ENCODE assay signal across 15 mouse cellular contexts in genomic region chr14:30553185-30553584, GRCm38 (mm10). TPM values are rescaled to one million over a fixed set of nuclear protein-coding genes. Genes with fewer than 3 reads are reported as not detected.
DNase-seq lines count a peak whose midpoint lies in the region; ATAC-seq and TF ChIP-seq lines count a peak whose summit lies in the region.
"Had no signal": no experiment of that assay in that cellular context is flagged by ENCODE, and none has a peak within 500 bp of the region (broad histone marks: within the 10 kb centered on the region; RNA-seq: fewer than 3 reads in every experiment).

No protein-coding gene starts in this region.

- TF ChIP-seq POLR2A in bone marrow, adult 2 months (IDR thresholded peaks at IDR 0.05; ENCODE audit: borderline replicate concordance, control insufficient read depth, low read depth, low read length), result no peak

- H3K9me3 ChIP-seq in liver, embryonic 13.5 days (replicated peaks), result no peaks in the 10 kb centered on the region
- H3K9me3 ChIP-seq: heart, embryonic 12.5 days; midbrain, embryonic 10.5 days had no signal

- peak overlapping the region; percentile 36 for H3K4me3 ChIP-seq in bone marrow, adult 2 months (replicated peaks; ENCODE audit: control insufficient read depth, low read depth, low read length)
- H3K4me3 ChIP-seq in liver, embryonic 13.5 days (replicated peaks), result no peak overlapping the region
- H3K4me3 ChIP-seq: heart, embryonic 12.5 days; midbrain, embryonic 10.5 days had no signal

- intact Hi-C loops in heart, postnatal 10 days (cut with DNase I), result no loop called here

- no peak for TF ChIP-seq CTCF in bone marrow, adult 2 months (IDR thresholded peaks at IDR 0.05; ENCODE audit: control insufficient read depth, insufficient read depth, low read length)

- DNase-seq in kidney, postnatal 10 days, result peak; percentile 11
- no peak for DNase-seq in kidney, postnatal 14 days
- no peak for DNase-seq in liver, embryonic 13.5 days
- no peak for DNase-seq in cerebellum, postnatal 36 days
- DNase-seq in heart, postnatal 10 days, result no peak
- DNase-seq: cerebellum, adult 9-11 months; gastrocnemius, postnatal 36 days; heart, postnatal 4 days; thymus, adult 18-20 months had no signal

- H3K36me3 ChIP-seq in liver, embryonic 13.5 days, result peaks cover 45% of the 10 kb centered on the region

- ATAC-seq in liver, embryonic 13.5 days (ENCODE audit: low read depth), result no peak
- ATAC-seq in megakaryocyte progenitor cell, adult 5-6 weeks (replicated peaks; ENCODE audit: poor library complexity), result peak; percentile 40
- ATAC-seq: CD4-positive, CD25-positive, alpha-beta regulatory T cell, adult 4 months had no signal

- peak overlapping the region; percentile 3; the same call in 1 of the 2 replicates for H3K4me2 ChIP-seq in liver, embryonic 13.5 days
- H3K4me2 ChIP-seq: heart, embryonic 12.5 days had no signal

- H3K9ac ChIP-seq in liver, embryonic 13.5 days, result 0 out of 2 replicates have a peak overlapping the region, but pooled peaks have one; percentile 15
- H3K9ac ChIP-seq: heart, embryonic 12.5 days; liver, embryonic 14.5 days had no signal

- no peaks in the 10 kb centered on the region for H3K27me3 ChIP-seq in liver, embryonic 13.5 days
- H3K27me3 ChIP-seq: heart, embryonic 12.5 days had no signal

- WGBS in bone marrow, adult 2 months, result 42% methylated on average over 4 of the region's 4 CpGs
- 83% methylated on average over 4 of the region's 4 CpGs for WGBS in liver, embryonic 13.5 days (ENCODE audit: insufficient replicate concordance)

- H3K27ac ChIP-seq in bone marrow, adult 2 months (ENCODE audit: control insufficient read depth, insufficient read depth, low read depth, low read length, poor library complexity), result peak overlapping the region; percentile 79
- H3K27ac ChIP-seq in liver, embryonic 13.5 days, result peak overlapping the region; percentile 16; the same call in 1 of the 2 replicates
- H3K27ac ChIP-seq: liver, embryonic 14.5 days; midbrain, embryonic 10.5 days had no signal

- H3K4me1 ChIP-seq in bone marrow, adult 2 months (ENCODE audit: control insufficient read depth, insufficient read depth, low read length), result no peaks in the 10 kb centered on the region; the same call in 1 of the 2 replicates
- peaks cover 80% of the 10 kb centered on the region for H3K4me1 ChIP-seq in liver, embryonic 13.5 days (replicated peaks)

RNA-seq across cellular contexts. Expression of gene Tkt, which starts 5.0 kb away (rescaled TPM):
- 382 and 665 TPM in 2 replicates for polyA plus RNA-seq in bone marrow, adult 2 months (2011; ENCODE audit: insufficient read depth, insufficient read length, low replicate concordance, missing spikeins)
- 231 and 240 TPM in 2 replicates for polyA plus RNA-seq in liver, embryonic 13.5 days (2015; fragmentation: Nextera tagmentation; extraction: Ambion mirVana)
- total RNA-seq in megakaryocyte progenitor cell, adult 5-6 weeks (2015), result 220 and 295 TPM in 2 replicates
- 788 and 880 TPM in 2 replicates for total RNA-seq in megakaryocyte progenitor cell, adult 5-6 weeks (2017)
- total RNA-seq in heart, postnatal 10 days (2021), result 100 to 1,000 TPM in 1 of 2 experiments, 10 to 100 TPM in 1; 64.1 to 105 TPM
